Mouse (Mus musculus) gastrocnemius, adult 18-20 months (tissue): ENCODE results near the gene Aldh5a1. TPM values are rescaled to one million over a fixed set of nuclear protein-coding genes. Genes with fewer than 3 reads are reported as not detected.
"Not testable (repeated sequence)": the region's sequence is repeated elsewhere in the genome, so short reads cannot be mapped to it uniquely, and the experiment has no call there.

Source experiments
- DNase-seq: peaks from one replicate; pipeline ENCODE4 v3.0.0; 2021; ENCODE audit warnings: low spot score
- long read RNA-seq, 2 experiments: library from polyadenylated mRNA; stranded (forward); transcript quantifications; one replicate each; pipeline ENCODE4 v2.0.0; 2021
- total RNA-seq, 2 experiments: library from RNA; stranded (reverse); gene quantifications; 2 replicates each; pipeline ENCODE4 v1.2.3; 2021

Aldh5a1 gene
- total RNA-seq: 1 to 10 TPM; 7.9 to 8.3 TPM
- long read RNA-seq, experiment 1, full-length matches to known transcripts: 7 of 17 reads
- long read RNA-seq, experiment 1, partial matches to known transcripts: 1 of 17 reads
- long read RNA-seq, experiment 1, other reads (novel, unspliced or antisense): 9 of 17 reads
- long read RNA-seq, experiment 2, full-length matches to known transcripts: 9 of 11 reads
- long read RNA-seq, experiment 2, partial matches to known transcripts: 1 of 11 reads
- long read RNA-seq, experiment 2, other reads (novel, unspliced or antisense): 1 of 11 reads

DNA sequence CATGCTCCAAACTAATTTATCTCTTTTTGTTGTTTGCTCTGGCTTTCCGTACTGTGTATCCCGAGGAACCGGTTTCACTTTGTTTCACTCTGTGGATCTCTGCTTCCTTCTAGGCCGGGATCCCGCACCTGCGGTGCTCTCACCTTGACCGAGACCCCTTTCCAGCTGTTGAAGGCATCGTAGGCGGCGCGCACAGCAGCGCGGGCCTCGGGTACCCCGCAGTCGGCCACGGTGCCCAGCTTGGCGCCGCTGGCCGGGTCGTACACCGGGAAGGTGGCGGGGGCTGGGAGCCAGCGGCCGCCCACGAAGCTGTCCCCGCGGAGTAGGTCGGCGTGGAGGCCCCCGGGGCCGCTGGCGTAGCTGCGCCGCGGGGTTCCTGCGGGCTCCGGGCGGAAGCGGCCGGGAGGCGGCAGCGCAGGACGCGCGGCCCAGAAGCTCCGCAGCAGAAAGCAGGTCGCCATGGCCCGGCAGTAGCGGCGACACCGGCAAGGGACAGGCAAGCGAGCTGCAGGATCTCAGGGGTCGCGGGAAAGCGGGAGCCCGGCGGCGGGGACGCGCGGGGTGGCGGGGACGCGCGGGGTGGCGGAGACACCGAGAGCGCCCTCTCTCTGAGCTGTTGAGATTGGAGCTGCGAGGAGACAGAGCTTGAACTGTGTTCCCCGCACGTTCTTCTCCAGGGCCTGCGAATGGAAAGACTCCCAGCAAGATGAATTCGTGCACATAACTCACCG is at the start of gene Aldh5a1:
Gene Aldh5a1, minus strand, starts transcription at position 554 of the 731 bp plus-strand sequence.
- DNase-seq: peak; percentile 69

DNA sequence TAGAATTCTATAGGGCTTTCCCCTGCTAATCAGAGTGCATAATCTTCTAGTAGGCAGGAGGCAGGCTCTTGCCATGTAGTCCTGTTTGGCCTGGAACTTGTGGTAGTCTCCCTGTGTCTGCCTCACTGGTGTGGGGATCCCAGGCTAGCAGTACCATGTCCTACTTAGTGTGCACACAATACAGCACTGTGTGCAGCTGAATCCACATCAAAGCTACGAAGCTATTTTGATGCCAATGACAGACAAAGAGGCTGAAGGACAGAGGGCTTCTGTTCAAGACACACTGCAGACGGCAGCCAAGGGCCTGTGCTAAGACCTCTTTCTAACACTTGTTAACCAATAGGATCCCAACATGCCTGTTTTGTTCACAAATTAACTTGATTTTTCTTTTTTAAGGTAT is 48.0 kb upstream of the Aldh5a1 start:
- no peak for DNase-seq

DNA sequence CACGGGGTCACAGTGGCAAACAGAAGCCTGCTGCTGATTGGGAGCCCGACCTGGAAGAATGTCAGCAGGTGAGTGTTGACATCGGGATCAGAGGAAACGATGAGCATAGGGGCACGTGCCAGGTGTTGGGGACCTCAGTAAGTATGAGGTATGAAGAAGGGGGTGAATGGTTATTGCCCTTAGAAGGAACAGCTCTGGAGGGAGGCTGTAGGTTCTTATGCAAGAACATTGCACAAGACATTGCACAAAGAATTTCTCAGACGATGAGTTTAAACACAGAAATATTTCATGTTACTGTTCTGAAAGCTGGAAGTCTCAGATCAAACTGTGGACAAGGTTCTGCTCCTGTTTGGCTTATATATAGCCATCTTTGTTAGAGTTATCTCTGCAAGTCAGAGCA is 43.6 kb upstream of the Aldh5a1 start:
- DNase-seq: no peak

DNA sequence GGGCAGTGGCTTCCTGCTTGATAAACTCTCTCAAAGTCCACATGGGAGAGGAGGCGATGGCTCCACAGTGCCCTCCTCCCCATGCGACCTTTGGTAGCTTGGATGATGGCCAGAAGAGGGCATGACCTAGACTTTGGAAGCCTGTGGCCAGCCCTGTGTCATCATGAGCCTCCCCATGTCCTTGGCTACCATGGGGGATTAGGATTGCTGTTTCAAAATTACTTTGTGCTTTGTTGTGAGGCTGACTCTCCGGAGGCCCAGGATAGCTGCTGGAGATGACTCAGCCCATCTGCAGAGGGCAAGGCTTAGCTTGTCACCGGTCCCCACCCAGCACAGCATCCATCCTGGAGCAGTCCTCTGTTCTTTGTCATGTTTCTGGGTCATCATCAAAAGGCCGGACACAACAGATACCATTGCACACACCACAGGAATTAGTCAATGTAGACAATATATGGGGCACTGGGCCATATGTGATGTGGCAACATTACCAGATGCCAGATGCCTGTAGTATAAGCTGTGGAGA is 40.4 kb upstream of the Aldh5a1 start:
- no peak for DNase-seq

DNA sequence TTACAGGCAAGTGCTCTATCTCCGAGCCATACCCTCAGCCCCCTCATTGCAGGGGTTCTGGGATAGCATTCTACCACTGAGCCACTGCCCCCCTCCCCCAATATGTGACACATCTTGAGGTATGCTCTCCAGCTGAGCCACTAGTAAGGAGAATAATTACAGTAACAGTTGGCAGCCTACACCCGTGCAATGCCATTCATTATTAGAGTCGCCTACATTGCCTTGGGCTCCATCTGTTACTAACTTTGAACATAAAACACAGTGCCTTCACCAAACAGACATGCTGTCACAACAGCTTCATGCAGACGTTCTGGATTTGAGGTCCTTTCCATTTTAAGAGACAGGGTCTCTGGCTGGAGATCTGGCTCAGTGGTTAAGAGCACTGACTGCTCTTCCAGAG is 38.9 kb upstream of the Aldh5a1 start:
- DNase-seq: no peak

DNA sequence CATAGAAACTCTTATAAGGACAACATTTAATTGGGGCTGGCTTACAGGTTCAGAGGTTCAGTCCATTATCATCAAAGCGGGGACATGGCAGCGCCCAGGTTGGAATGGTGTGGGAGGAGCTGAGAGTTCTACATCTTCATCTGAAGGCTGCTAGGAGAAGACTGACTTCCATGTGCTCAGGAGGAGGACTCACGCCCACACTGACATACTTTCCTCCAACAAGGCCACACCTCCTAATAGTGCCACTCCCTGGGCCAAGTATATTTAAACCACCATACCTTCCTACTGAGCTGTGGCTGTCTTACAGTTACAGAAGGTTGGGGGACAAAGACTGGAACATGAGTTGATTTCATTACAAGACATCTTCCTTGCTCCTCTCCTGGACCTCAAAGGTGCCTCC is 34.3 kb upstream of the Aldh5a1 start:
- DNase-seq: not testable (repeated sequence)

DNA sequence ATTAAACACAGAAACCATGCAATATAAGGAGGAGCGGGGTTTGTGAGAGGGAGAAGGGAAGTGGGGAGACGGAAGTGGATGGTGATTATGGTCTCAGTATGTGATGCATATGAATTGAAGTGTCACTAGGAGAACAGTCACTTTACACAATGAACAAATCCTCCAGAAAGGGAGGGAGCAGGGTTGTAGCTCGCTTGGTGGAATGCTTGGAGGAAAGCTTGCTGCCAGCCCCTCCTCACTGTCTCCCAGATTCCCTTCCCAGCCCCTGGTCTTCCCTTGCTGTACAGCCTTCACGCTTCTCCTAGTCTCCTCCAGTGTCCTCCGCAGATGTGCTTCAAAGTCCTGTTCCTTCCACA is 28.4 kb upstream of the Aldh5a1 start:
- no peak for DNase-seq

DNA sequence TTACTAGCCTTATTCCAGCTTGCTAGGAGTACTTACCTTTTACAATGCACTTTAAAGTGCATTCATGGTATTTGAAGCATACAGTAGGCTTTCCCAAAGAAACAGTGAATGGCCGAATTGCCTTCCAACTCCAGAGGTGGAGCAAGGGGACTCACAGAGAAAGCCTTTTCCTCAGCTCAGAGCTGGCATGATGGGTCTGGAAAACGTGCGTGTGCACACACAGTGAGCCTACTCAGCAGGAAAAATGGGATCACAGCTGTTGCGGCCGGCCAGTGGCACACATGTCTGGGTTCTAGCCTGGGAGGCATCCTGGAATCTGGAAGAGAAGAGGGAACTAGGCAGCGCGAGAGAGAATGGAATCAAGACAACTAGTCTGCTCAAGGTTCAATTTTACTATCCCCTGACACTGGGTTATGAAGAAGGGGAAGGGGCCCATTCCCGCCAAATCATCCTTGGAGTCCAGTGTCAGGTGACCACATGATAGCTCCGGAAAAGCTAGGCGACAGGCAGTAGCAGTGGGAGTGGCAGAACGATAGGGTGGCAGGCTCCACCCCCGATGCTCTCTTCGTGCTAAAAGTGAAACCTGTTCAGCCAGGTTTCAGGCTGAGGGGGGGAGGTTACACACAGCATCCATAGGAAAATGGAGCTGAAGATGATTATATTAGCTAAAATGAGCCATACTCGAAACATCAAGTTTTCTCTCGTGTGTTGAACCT is 27.8 kb upstream of the Aldh5a1 start:
- no peak for DNase-seq

DNA sequence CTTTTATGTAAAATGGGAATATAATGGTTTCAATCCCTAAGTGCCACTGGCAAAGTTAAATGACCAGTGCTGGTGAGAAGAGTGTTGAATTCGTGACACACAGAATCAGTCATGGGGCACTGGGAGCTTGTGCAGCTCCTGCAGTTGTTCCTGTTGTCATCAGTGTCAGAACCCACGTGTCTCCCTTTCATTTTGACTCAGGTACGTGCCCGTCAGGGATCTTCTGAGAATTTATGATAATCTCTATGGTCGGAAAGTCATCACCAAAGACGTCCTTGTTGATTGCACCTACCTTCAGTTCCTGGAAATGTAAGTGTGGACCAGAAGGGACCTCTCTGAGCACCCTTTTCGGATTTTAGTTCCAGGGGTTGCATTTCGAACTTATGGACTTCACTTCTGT is 24.7 kb upstream of the Aldh5a1 start:
- DNase-seq: no peak

DNA sequence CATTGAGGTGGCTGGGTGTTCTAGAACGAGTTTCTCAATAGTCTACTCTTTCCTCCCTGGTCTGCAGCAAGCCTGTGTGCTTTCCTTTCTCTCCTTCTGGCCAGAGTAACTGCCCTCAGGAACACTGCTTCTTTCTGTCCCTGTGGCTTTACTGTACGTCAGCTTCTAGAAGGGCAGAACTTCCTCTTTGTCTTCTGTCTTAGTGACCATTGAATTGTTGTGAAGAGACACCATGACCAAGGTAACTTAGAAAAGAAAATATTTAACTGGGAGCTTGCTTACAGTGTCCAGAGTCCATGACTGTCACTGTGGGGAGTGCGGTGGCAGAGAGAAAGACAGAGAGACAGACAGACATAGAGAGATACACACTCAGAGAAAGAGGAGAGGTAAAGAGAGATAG is 22.6 kb upstream of the Aldh5a1 start:
- DNase-seq: no peak

DNA sequence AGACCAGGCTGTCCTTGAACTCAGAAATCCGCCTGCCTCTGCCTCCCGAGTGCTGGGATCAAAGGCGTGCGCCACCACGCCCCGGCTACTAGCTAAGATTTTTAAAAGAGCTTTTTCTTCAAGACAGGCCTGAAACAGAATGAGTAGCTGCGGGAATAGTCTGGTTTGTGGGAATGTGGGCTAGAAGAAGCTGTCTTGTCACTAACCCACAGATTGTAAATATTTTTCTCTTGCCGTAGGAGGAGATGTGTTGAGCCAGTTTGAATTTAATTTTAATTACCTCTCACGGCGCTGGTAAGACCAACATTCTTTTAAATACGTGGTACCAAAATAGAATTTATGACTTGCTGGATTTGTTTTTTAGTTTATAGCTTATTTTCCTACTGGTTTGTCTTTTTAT is 21.2 kb upstream of the Aldh5a1 start:
- DNase-seq: no peak

DNA sequence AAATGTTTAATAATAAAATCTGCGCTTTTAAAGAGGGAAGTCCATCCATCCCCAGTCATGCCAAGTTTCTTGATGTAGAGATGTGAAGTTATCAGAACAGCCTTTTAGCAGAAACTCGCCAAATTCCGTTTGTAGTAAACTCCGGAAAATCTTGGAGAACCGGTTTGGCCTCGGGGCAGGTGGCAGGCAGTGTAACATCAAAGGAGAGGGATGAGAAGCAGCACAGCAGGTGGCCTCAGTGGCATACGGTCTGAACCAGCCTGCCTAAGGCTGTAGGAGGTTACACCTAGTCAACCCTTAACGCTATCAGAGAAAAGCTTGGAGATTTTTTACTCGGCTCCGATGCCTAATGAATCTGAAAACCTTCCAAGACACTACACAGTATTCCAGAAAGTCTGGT is 18.0 kb upstream of the Aldh5a1 start:
- no peak for DNase-seq

DNA sequence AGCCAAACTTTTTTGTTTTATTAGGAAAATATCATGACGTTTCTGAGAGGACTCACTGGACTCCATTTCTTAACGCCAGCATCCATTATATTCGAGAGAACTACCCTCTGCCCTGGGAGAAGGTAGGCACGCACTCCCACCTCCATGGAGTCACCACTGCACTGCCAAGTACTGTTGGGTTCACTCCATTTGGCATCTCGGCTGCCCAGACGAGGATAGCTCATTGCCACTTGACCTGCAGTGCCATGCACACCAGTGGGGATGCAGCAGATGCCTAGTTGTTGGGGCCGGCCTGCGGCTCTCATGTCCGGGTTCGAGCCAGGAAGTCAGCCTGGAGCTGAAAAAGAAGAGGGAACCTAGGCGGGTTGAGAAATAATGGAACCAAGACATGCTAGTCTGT is 17.6 kb upstream of the Aldh5a1 start:
- no peak for DNase-seq

DNA sequence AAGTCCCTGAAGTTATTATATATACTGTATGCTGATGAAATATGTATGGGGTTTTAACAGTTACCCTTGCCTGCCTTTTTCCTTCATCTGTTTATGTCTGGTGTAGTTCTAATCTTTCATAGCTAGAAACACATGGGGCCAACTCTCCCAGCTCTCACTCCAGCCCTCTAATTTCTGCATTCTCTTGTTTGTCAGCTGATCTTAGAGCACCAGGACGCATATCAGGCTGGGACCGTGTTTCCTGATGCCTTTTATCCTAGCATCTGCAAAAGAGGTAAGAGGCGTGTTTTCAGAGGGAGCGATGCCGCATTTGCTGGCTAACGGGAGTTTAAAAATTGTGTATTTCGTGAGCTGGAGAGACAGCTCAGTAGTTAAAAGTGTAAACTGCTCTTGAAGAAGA is 15.2 kb upstream of the Aldh5a1 start:
- DNase-seq: no peak

DNA sequence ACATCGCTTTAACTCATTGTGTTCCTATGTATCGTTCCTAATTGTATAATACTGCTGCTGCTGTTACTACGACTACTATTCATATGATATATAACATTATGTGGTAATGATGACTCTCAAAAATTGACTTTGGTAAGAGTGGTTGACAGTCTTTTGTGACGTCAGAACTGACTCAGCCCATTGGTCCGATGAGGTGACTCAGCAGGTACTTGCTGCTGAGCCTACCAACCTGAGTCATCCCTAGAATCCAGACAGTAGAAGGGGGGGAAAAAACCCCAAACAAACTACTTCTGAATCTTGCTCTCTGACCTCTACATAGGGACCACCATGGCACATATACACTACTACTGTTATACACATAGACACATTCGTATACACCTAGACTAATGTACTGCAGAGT is 11.4 kb upstream of the Aldh5a1 start:
- DNase-seq: no peak

DNA sequence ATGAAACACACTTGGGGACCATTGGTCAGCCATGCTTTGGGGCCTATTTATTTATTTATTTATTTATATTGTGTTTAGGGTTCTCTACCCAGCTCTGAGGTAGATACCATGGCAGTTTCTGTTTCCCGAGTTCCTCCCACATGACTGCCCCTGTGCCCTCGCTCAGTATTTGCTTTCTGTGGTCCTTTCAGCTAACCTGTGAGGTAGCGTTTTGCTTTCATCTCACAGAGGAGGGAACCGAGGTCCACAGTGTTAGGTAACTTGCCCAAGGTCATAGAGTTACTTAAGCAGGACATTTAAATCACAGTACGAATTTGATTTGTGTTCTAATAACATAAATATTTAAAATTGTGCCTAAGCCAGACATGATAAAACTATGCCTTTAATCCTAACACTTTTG is 9.7 kb upstream of the Aldh5a1 start:
- DNase-seq: no peak

DNA sequence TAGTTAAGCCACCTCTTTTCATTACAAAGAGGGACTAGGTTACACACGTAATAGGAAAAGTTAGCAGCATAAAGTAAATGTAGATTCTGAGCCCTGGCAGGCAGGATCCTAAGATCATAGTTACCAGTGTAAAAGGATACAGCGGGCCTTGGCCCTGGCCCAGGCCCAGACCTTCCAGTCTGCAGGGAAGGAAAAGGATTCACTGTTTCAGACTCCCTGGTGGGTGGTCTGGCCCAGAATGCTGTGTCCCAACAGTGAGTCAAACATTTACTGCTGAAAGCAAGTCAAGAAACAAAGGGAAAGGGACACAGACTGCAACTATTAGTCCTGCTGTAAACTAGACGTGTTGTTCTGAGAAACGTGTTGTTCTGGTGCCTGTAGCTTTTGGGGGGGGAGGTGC is 8.1 kb upstream of the Aldh5a1 start:
- DNase-seq: no peak

DNA sequence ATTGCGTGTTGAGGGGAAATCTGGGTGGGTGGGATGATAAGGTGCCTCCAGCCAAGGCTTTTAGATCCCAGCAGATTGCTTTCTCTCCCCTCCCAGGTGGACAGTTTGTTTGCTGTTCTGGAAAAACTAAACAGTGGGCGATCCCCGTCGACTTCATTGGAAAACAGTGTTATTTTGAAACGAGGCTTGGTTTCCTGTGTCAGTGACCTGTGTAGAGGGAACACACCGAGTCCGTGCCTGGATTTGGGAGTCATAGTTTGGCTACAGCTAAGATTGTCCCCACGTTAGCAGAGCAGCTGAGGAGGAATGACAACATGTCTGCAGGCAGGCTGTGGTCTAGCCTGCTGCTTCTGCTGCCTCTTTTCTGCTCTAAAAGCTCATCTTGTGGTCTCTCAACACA is 5.8 kb upstream of the Aldh5a1 start:
- DNase-seq: no peak

DNA sequence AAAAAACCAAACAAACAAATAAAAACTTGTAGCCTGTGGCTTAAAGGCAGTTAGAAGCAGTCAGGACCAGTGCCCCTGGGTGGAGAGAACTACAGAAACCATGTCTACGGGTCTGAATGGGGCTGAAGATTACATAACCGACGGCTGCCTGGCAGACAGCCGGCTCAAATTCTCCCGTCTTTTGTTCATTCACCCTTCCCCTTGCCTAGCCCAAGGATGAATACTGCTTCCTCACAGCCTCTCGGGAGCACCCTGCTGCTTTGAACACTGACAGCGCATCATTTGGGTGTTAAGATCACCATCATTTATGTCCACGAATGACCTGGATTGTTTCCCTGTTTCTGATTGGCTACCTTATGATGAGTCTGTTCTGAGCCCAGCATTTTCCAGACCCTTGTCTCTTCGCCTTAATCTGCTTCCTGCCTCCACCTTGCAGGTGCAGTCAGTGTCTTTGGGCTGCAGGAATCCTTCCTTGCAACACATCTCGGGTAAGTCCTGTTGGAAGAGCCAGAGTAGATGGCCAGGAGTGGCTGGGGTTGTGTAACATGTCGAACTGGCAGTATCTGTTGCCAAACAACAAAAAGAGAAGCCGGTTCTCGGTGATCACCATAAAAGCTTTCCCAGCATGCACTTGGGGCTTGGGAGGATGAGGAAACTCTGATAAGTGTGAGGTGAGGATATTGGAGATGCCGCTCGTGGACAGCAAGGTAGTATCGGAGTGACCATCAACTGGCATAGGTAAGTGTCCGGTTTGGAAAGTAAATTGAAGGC is 5.2 kb upstream of the Aldh5a1 start, which contains the start of gene Gpld1:
Gene Gpld1, plus strand, starts transcription at position 641 of the 771 bp plus-strand sequence.
- DNase-seq: peak; percentile 10

DNA sequence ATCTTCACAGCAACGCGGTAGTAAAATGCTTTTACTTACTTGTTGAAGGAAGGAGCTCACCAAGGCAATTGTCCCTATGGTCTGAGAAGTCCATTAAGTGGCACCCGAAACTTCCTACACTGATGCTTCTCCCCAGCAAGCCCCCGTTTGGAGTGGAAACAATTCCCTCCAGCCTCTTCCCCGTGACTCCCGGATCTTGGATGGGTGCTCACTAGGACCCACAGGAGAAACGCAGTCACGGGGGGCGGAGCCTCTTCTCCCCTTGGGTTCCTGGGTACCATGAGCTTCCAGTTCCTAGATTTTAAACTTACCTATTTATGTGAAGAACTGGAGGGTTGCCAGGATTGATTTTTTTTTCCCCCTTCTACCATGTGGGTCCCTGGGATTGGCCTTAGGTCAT is 2.0 kb upstream of the Aldh5a1 start:
- DNase-seq: no peak

DNA sequence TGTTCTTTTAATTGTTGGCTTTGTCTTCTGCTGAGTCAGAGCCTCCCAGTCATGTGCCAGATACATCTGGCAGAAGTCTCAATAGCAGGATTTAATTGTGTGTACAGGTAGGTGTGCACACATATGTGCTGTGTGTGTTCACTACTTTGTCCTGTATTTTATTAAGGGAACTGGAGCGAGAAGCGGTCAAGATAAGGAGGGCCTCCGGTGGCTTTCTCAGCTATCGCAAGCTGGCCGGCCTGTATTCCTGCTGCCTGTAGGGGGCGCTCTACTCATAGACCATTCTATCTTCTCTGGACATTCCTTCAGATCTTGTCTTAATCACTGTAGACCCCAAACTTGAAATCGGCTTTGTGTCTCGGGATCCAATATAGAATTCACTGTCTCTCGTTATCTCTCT is 1.2 kb upstream of the Aldh5a1 start:
- DNase-seq: peak; percentile 80

DNA sequence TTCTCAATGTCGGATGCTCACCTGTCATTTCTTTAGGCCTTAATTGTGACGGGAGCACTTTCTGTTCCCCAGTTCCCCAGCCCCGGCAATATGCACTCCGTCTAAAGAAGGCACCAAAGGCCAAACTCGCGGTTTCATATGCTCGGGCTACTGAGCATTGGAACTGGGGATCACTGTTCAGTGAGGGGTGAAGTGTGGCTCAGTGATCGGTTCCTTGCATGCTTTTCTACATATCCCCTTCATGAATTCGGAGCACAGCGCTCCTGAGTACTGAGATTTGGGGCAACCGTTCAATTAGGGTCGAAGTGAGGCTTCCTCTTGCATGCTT is 342 bp upstream of the Aldh5a1 start:
- no peak for DNase-seq
